Mouse (Mus musculus) thymus, adult 2 months (tissue): ENCODE results near the gene Dglucy. TPM values are rescaled to one million over a fixed set of nuclear protein-coding genes. Genes with fewer than 3 reads are reported as not detected.

Source experiments
- DNase-seq: peaks from one replicate; pipeline ENCODE4 v3.0.0; 2021
- H3K27ac ChIP-seq: fragments of 200-500 bp; 2 replicates; pipeline ENCODE4 v1.5.1; 2012; ENCODE audit warnings: low read length, control low read depth; ENCODE audit not compliant: control insufficient read depth, insufficient read depth
- H3K27me3 ChIP-seq: fragments of 200-500 bp; 2 replicates; pipeline ENCODE4 v1.6.1; 2012; ENCODE audit warnings: mild to moderate bottlenecking, low read length, moderate library complexity, mixed read lengths; ENCODE audit not compliant: control insufficient read depth, insufficient read depth
- H3K36me3 ChIP-seq: fragments of 200-500 bp; 2 replicates; pipeline ENCODE4 v1.6.1; 2012; ENCODE audit warnings: mild to moderate bottlenecking, low read length, moderate library complexity; ENCODE audit not compliant: control insufficient read depth, insufficient read depth
- H3K4me1 ChIP-seq: fragments of 200-500 bp; replicated peaks from 2 replicates; pipeline ENCODE4 v1.6.1; 2012; ENCODE audit warnings: low read length; ENCODE audit not compliant: control insufficient read depth, insufficient read depth
- H3K4me3 ChIP-seq: fragments of 200-500 bp; 2 replicates; pipeline ENCODE4 v1.5.1; 2012; ENCODE audit warnings: mild to moderate bottlenecking, low read length, control low read depth, moderate library complexity; ENCODE audit not compliant: control insufficient read depth, insufficient read depth
- CTCF ChIP-seq: fragments of 200-500 bp; IDR thresholded peaks from 2 replicates; pipeline ENCODE4 v1.5.1; 2012; ENCODE audit warnings: mild to moderate bottlenecking, control low read depth, low read length, moderate library complexity, borderline replicate concordance; ENCODE audit not compliant: control insufficient read depth, poor library complexity, insufficient read depth; ENCODE audit errors: extremely low read depth
- POLR2A ChIP-seq: fragments of 200-500 bp; IDR thresholded peaks from 2 replicates; pipeline ENCODE4 v1.6.1; 2012; ENCODE audit warnings: mild to moderate bottlenecking, low read length, control low read depth, moderate library complexity; ENCODE audit not compliant: control insufficient read depth, poor library complexity, insufficient read depth; ENCODE audit errors: extremely low read depth
- WGBS: fragments of 180-500 bp; shearing (Covaris S2); methylation state at CpG from one replicate; pipeline ENCODE4 v1.1.7; 2018; 5-methylcytosine and 5-hydroxymethylcytosine counted together
- polyA plus RNA-seq: library from polyadenylated mRNA; depleted of rRNA; stranded (reverse); fragments of >200 nt; gene quantifications from 2 replicates; pipeline ENCODE4 v1.2.3, GENCODE M21; 2012

Gene Dglucy
- polyA plus RNA-seq, 1 experiment = 8.6 TPM

- Histone ChIP-seq H3K27ac (no peak overlapping the region), H3K4me1 (peaks cover 39% of the 10 kb centered on the region), H3K27me3 (no peaks in the 10 kb centered on the region), H3K4me3 (no peak overlapping the region), H3K36me3 (no peaks in the 10 kb centered on the region)
- 80% methylated on average over 6 of the region's 6 CpGs for WGBS
- TF ChIP-seq POLR2A = no peak
- no peak for TF ChIP-seq CTCF
- no peak for DNase-seq
Measured at GRCm38 (mm10) chr12:100769871-100770270, 9.0 kb upstream of the Dglucy start.

GRCm38 (mm10) chr12:100770765-100771164, 8.1 kb upstream of the Dglucy start:
- no peak for TF ChIP-seq POLR2A
- no peak for TF ChIP-seq CTCF
- DNase-seq = no peak
- peaks cover 34% of the 10 kb centered on the region for H3K4me1 ChIP-seq
- no peaks in the 10 kb centered on the region for H3K27me3 ChIP-seq
- WGBS = 89% methylated on average over 3 of the region's 3 CpGs
- no peak overlapping the region for H3K4me3 ChIP-seq
- no peaks in the 10 kb centered on the region for H3K36me3 ChIP-seq
- no peak overlapping the region for H3K27ac ChIP-seq

- TF ChIP-seq CTCF = no peak
- Histone ChIP-seq H3K36me3 (no peaks in the 10 kb centered on the region), H3K4me3 (no peak overlapping the region), H3K4me1 (peaks cover 33% of the 10 kb centered on the region), H3K27ac (no peak overlapping the region), H3K27me3 (no peaks in the 10 kb centered on the region)
- peak; percentile 48 for DNase-seq
- WGBS = 4% methylated on average over 7 of the region's 7 CpGs
Measured at GRCm38 (mm10) chr12:100772230-100772984, 6.5 kb upstream of the Dglucy start.

- H3K27ac ChIP-seq = no peak overlapping the region
- TF ChIP-seq CTCF = no peak
- TF ChIP-seq POLR2A = no peak
- 92% methylated on average over 7 of the region's 7 CpGs for WGBS
Measured at GRCm38 (mm10) chr12:100774756-100775155, 4.1 kb upstream of the Dglucy start.

GRCm38 (mm10) chr12:100775291-100775690, 3.6 kb upstream of the Dglucy start:
- Histone ChIP-seq H3K27ac (no peak overlapping the region), H3K4me1 (peaks cover 49% of the 10 kb centered on the region), H3K4me3 (no peak overlapping the region), H3K27me3 (no peaks in the 10 kb centered on the region), H3K36me3 (no peaks in the 10 kb centered on the region)
- DNase-seq = no peak
- TF ChIP-seq CTCF (no peak), POLR2A (no peak)

More at GRCm38 (mm10) chr12:100774756-100775155, 4.1 kb upstream of the Dglucy start:
- Histone ChIP-seq H3K4me1 (peaks cover 50% of the 10 kb centered on the region), H3K27me3 (no peaks in the 10 kb centered on the region), H3K36me3 (no peaks in the 10 kb centered on the region), H3K4me3 (no peak overlapping the region)
- DNase-seq = no peak

GRCm38 (mm10) chr12:100775911-100776581, 2.8 kb upstream of the Dglucy start:
- H3K27ac ChIP-seq = no peak overlapping the region
- peaks cover 49% of the 10 kb centered on the region for H3K4me1 ChIP-seq
- no peak for DNase-seq
- no peaks in the 10 kb centered on the region for H3K27me3 ChIP-seq
- 47% methylated on average over 8 of the region's 8 CpGs for WGBS
- no peak overlapping the region for H3K4me3 ChIP-seq
- no peak for TF ChIP-seq POLR2A
- no peak for TF ChIP-seq CTCF
- H3K36me3 ChIP-seq = no peaks in the 10 kb centered on the region
